Mouse (Mus musculus): ENCODE results near the gene Zfp423. TPM values are rescaled to one million over a fixed set of nuclear protein-coding genes. Genes with fewer than 3 reads are reported as not detected.

Zfp423 gene
- total and polyA plus RNA-seq, 3 experiments = not detected

DNA sequence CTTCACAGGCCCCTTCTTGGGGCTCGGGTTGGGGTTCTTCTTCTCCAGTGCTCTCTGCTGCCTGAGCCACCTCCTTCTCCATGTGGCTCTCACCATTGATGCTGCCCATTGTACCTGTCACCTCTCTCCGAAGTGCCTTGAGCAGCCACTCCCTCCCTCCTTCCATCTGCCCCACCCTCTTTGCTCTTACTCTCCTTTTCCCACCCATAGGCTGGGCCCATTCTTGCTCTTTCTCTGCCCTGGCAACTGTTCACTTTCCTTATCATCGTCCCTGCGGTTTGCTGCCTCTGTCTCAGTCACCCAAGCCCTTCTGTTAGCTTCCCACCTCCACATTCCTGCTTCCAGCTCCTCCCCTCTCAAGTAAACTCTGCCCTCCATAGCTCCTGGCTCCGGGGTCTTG lies 25.4 kb upstream of the Zfp423 start:
- no peak overlapping the region for H3K27ac ChIP-seq (ENCODE audit: control insufficient read depth, low read depth, low read length)
- no peaks in the 10 kb centered on the region; a peak in 1 of 4 replicates for H3K27me3 ChIP-seq (ENCODE audit: control insufficient read depth in 1 of 2, insufficient read depth in 2 of 2, low read length in 2 of 2)
- H3K36me3 ChIP-seq (ENCODE audit: control insufficient read depth in 1 of 2, insufficient read depth in 2 of 2, low read length in 2 of 2) = no peaks in the 10 kb centered on the region
- no peaks in the 10 kb centered on the region for H3K79me2 ChIP-seq (ENCODE audit: control insufficient read depth, insufficient read depth, low read length, poor library complexity)
- no peaks in the 10 kb centered on the region for H3K9me3 ChIP-seq (replicated peaks; ENCODE audit: insufficient read depth, low read length)
- H3K4me3 ChIP-seq (ENCODE audit: control insufficient read depth in 1 of 2, insufficient read depth in 1 of 2, low read depth in 2 of 2, low read length in 2 of 2) = no peak overlapping the region
- TF ChIP-seq BHLHE40 (IDR thresholded peaks at IDR 0.05; ENCODE audit: borderline replicate concordance, low read depth, low read length) (no peak), RAD21 (IDR thresholded peaks at IDR 0.05; ENCODE audit: low read depth, low read length) (no peak), ZC3H11A (IDR thresholded peaks at IDR 0.05; ENCODE audit: low read depth, low read length) (no peak), MAZ (IDR thresholded peaks at IDR 0.05; ENCODE audit: low read depth, low read length) (no peak), TCF12 (IDR thresholded peaks at IDR 0.05; ENCODE audit: low read depth, low read length) (no peak)
- no peak overlapping the region for H3K9ac ChIP-seq (ENCODE audit: control insufficient read depth, low read depth, low read length, poor library complexity, severe bottlenecking)
- H3K4me1 ChIP-seq (ENCODE audit: control insufficient read depth in 1 of 2, insufficient read depth in 2 of 2, low read length in 2 of 2) = no peaks in the 10 kb centered on the region
- no peak for DNase-seq (ENCODE audit: low read depth, low spot score)

DNA sequence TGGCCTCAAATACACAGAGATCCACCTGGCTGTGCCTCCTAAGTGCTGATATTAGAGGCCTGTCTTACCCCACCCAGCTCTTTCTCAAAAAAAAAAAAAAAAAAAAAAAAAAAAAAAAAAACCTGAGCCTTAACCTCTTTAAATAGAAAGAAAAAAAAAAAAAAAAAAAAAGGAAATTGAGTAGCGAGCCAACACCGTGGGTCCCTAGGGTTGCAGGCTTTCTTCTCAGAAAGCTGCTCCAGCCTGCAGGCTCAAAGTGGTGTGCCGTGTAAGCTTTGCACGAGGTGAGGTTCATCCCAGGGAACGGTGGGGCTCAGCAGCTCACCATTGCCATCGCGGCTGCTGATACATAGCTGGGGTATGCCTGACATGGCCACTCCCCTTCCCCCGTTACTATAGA lies 24.6 kb upstream of the Zfp423 start:
- Histone ChIP-seq H3K9ac (ENCODE audit: control insufficient read depth, low read depth, low read length, poor library complexity, severe bottlenecking) (no peak overlapping the region), H3K27ac (ENCODE audit: control insufficient read depth, low read depth, low read length) (no peak overlapping the region), H3K36me3 (ENCODE audit: control insufficient read depth in 1 of 2, insufficient read depth in 2 of 2, low read length in 2 of 2) (no peaks in the 10 kb centered on the region), H3K27me3 (ENCODE audit: control insufficient read depth in 1 of 2, insufficient read depth in 2 of 2, low read length in 2 of 2) (no peaks in the 10 kb centered on the region; a peak in 1 of 4 replicates), H3K4me3 (ENCODE audit: control insufficient read depth in 1 of 2, insufficient read depth in 1 of 2, low read depth in 2 of 2, low read length in 2 of 2) (no peak overlapping the region), H3K79me2 (ENCODE audit: control insufficient read depth, insufficient read depth, low read length, poor library complexity) (no peaks in the 10 kb centered on the region), H3K9me3 (replicated peaks; ENCODE audit: insufficient read depth, low read length) (no peaks in the 10 kb centered on the region), H3K4me1 (ENCODE audit: control insufficient read depth in 1 of 2, insufficient read depth in 2 of 2, low read length in 2 of 2) (no peaks in the 10 kb centered on the region)
- DNase-seq (ENCODE audit: low read depth, low spot score) = no peak
- TF ChIP-seq RAD21 (IDR thresholded peaks at IDR 0.05; ENCODE audit: low read depth, low read length) (no peak), ETS1 (IDR thresholded peaks at IDR 0.05; ENCODE audit: low read depth, low read length) (no peak), ELF1 (IDR thresholded peaks at IDR 0.05; ENCODE audit: low read depth, low read length) (no peak), JUND (IDR thresholded peaks at IDR 0.05; ENCODE audit: low read depth, low read length) (no peak), ZC3H11A (IDR thresholded peaks at IDR 0.05; ENCODE audit: low read depth, low read length) (no peak), GABPA (IDR thresholded peaks at IDR 0.05; ENCODE audit: low read depth, low read length) (no peak), CTCF (IDR thresholded peaks at IDR 0.05 in 2 of 3, conservative IDR thresholded peaks at IDR 0.05 in 1 of 3; ENCODE audit: control insufficient read depth in 1 of 3, insufficient read depth in 1 of 3, low read depth in 2 of 3, low read length in 3 of 3, poor library complexity in 1 of 3, severe bottlenecking in 1 of 3) (no peak)

DNA sequence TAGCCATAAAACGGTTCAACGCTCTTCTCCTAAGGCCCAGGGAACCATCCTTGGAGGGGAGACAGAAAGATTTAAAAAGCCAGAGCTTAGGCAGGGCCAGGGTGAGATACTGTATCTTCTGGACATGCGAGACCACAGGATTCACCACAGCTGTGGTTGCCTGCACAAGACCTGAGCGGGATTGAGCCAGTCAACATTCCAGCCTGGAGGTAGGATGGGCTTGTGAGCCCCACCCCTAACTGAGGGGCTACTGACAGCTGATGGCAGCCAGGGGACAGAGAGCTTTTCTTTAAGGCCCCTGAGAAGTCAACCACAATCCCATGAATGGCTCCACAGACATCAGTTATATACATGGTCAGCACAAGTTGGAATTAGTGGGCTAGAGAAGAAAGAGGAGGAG lies 23.5 kb upstream of the Zfp423 start:
- H3K4me3 ChIP-seq (ENCODE audit: control insufficient read depth in 1 of 2, insufficient read depth in 1 of 2, low read depth in 2 of 2, low read length in 2 of 2) = no peak overlapping the region
- DNase-seq (ENCODE audit: low read depth, low spot score) = no peak
- TF ChIP-seq HCFC1 (IDR thresholded peaks at IDR 0.05; ENCODE audit: low read depth, low read length) = no peak
- TF ChIP-seq ETS1 (IDR thresholded peaks at IDR 0.05; ENCODE audit: low read depth, low read length) = no peak
- no peak for TF ChIP-seq BHLHE40 (IDR thresholded peaks at IDR 0.05; ENCODE audit: borderline replicate concordance, low read depth, low read length)
- TF ChIP-seq ELF1 (IDR thresholded peaks at IDR 0.05; ENCODE audit: low read depth, low read length) = no peak
- no peak for TF ChIP-seq ZMIZ1 (IDR thresholded peaks at IDR 0.05; ENCODE audit: low read depth, low read length)
- no peak for TF ChIP-seq MEF2A (IDR thresholded peaks at IDR 0.05; ENCODE audit: extremely low read depth, insufficient replicate concordance, low read depth, low read length, poor library complexity, severe bottlenecking)
- no peak for TF ChIP-seq TBP (IDR thresholded peaks at IDR 0.05; ENCODE audit: low read depth, low read length)
- no peak for TF ChIP-seq ZC3H11A (IDR thresholded peaks at IDR 0.05; ENCODE audit: low read depth, low read length)
- no peak for TF ChIP-seq TAL1 (IDR thresholded peaks at IDR 0.05; ENCODE audit: low read length)
- TF ChIP-seq TCF12 (IDR thresholded peaks at IDR 0.05; ENCODE audit: low read depth, low read length) = no peak
- no peak for TF ChIP-seq MYC (IDR thresholded peaks at IDR 0.05; ENCODE audit: low read depth, low read length)
- no peak for TF ChIP-seq CHD1 (IDR thresholded peaks at IDR 0.05; ENCODE audit: low read depth, low read length)
- no peak for TF ChIP-seq JUND (IDR thresholded peaks at IDR 0.05; ENCODE audit: low read depth, low read length)
- TF ChIP-seq SMC3 (IDR thresholded peaks at IDR 0.05; ENCODE audit: low read depth, low read length) = no peak
- TF ChIP-seq ZKSCAN1 (IDR thresholded peaks at IDR 0.05; ENCODE audit: low read depth, low read length) = no peak
- TF ChIP-seq MYB (IDR thresholded peaks at IDR 0.05; ENCODE audit: low read depth, low read length) = no peak
- TF ChIP-seq GATA1 (IDR thresholded peaks at IDR 0.05; ENCODE audit: low read depth, low read length) = no peak
- TF ChIP-seq USF2 (IDR thresholded peaks at IDR 0.05; ENCODE audit: borderline replicate concordance in 1 of 2, insufficient read depth in 1 of 2, low read depth in 1 of 2, low read length in 2 of 2) = no peak
- TF ChIP-seq CHD2 (IDR thresholded peaks at IDR 0.05; ENCODE audit: low read length) = no peak
- H3K9ac ChIP-seq (ENCODE audit: control insufficient read depth, low read depth, low read length, poor library complexity, severe bottlenecking) = no peak overlapping the region
- H3K9me3 ChIP-seq (replicated peaks; ENCODE audit: insufficient read depth, low read length) = no peaks in the 10 kb centered on the region
- H3K27me3 ChIP-seq (ENCODE audit: control insufficient read depth in 1 of 2, insufficient read depth in 2 of 2, low read length in 2 of 2) = no peaks in the 10 kb centered on the region; a peak in 1 of 4 replicates
- H3K4me1 ChIP-seq (ENCODE audit: control insufficient read depth in 1 of 2, insufficient read depth in 2 of 2, low read length in 2 of 2) = no peaks in the 10 kb centered on the region
- H3K79me2 ChIP-seq (ENCODE audit: control insufficient read depth, insufficient read depth, low read length, poor library complexity) = no peaks in the 10 kb centered on the region
- no peaks in the 10 kb centered on the region for H3K36me3 ChIP-seq (ENCODE audit: control insufficient read depth in 1 of 2, insufficient read depth in 2 of 2, low read length in 2 of 2)
- no peak overlapping the region for H3K27ac ChIP-seq (ENCODE audit: control insufficient read depth, low read depth, low read length)
